Mouse (Mus musculus) heart, postnatal 0 days (tissue): ENCODE data around the gene Bmp2k.

Source experiments
- CTCF ChIP-seq: IDR thresholded peaks from 2 replicates; pipeline ENCODE4 v1.5.1; 2016; ENCODE audit warnings: antibody characterized with exemption, control low read depth, low read depth
- EP300 ChIP-seq: IDR thresholded peaks from 2 replicates; pipeline ENCODE4 v1.6.1; 2016; ENCODE audit warnings: antibody characterized with exemption, low read depth

DNA sequence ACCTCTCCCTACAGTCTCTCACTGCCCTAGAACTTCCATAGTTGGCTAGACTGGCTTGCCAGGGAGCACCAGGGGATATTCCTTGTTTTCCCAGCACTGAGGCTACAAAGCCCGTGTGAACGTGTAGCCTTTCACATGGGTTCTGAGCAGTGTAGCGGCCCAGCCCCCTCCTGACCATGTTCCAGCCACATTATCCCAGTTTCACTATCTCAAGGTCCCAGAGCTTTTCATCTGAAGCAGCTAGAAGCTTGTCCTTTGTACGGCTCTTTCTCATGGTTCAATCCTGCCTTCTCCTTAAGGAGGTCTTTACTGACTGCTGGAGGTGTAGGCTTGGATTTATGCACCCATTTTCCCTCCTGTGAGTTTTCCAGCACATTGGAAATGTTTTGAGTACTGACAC is 87.1 kb downstream of the Bmp2k start:
- TF ChIP-seq EP300 (no peak), CTCF (no peak)
